Mouse (Mus musculus) thymus, adult 2 months (tissue): ENCODE measurements around the gene Phpt1.

Experiments used
- CTCF ChIP-seq: fragments of 200-500 bp; IDR thresholded peaks from 2 replicates; pipeline ENCODE4 v1.5.1; 2012; ENCODE audit warnings: mild to moderate bottlenecking, control low read depth, low read length, moderate library complexity, borderline replicate concordance; ENCODE audit not compliant: control insufficient read depth, poor library complexity, insufficient read depth; ENCODE audit errors: extremely low read depth
- POLR2A ChIP-seq: fragments of 200-500 bp; IDR thresholded peaks from 2 replicates; pipeline ENCODE4 v1.6.1; 2012; ENCODE audit warnings: mild to moderate bottlenecking, low read length, control low read depth, moderate library complexity; ENCODE audit not compliant: control insufficient read depth, poor library complexity, insufficient read depth; ENCODE audit errors: extremely low read depth

DNA sequence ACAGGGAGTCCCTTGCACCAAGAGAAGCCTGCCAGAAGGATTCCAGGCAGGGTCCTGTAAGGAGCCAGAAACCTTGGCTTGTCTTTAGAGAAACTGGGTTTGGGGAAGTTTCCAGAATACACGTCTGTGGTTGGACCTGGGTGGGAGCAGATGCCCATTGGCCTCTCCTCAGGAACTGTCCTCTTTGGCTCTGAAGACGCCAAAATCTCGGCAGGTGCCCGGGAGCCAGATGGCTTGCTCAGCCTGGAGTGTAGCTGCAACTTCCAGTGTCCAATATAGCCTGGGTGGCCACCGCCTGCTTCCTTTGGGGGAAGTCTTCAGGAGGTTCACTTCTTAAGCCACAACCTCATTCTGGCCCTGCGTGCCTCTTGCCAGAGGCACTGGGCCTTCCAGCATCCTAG is 6.9 kb upstream of the Phpt1 start:
- TF ChIP-seq POLR2A = no peak
- no peak for TF ChIP-seq CTCF
